Mouse (Mus musculus) embryonic facial prominence, embryonic 14.5 days (tissue): ENCODE measurements around the gene Astn1. TPM values are rescaled to one million over a fixed set of nuclear protein-coding genes. Genes with fewer than 3 reads are reported as not detected.

ENCODE experiments used
- ATAC-seq: fragments of 200-750 bp; cut with Nextera tagmentation; 2 replicates; pipeline ENCODE4 v1.8.0; 2017; ENCODE audit warnings: low read depth, moderate number of reproducible peaks, moderate TSS enrichment
- DNase-seq: peaks from one replicate; pipeline ENCODE4 v3.0.0-alpha.2; 2015; ENCODE audit warnings: low spot score
- H3K27ac ChIP-seq: fragments of 300-500 bp; sonication (generic); replicated peaks from 2 replicates; pipeline ENCODE4 v1.5.1; 2014; ENCODE audit warnings: low read depth, mild to moderate bottlenecking, low read length, moderate library complexity
- H3K27me3 ChIP-seq: fragments of 300-500 bp; sonication (generic); replicated peaks from 2 replicates; pipeline ENCODE4 v1.6.1; 2014; ENCODE audit warnings: low read length; ENCODE audit not compliant: control insufficient read depth, insufficient read depth
- H3K36me3 ChIP-seq: fragments of 300-500 bp; sonication (generic); 2 replicates; pipeline ENCODE4 v1.6.1; 2014; ENCODE audit warnings: low read length, mixed read lengths; ENCODE audit not compliant: control insufficient read depth, insufficient read depth
- H3K4me1 ChIP-seq: fragments of 300-500 bp; sonication (generic); 2 replicates; pipeline ENCODE4 v1.6.1; 2014; ENCODE audit warnings: antibody characterized with exemption, low read length; ENCODE audit not compliant: control insufficient read depth, insufficient read depth
- H3K4me2 ChIP-seq: fragments of 300-500 bp; sonication (generic); 2 replicates; pipeline ENCODE4 v1.6.1; 2014; ENCODE audit warnings: low read depth, mild to moderate bottlenecking, low read length, moderate library complexity, mixed read lengths
- H3K4me3 ChIP-seq: fragments of 300-500 bp; sonication (generic); 2 replicates; pipeline ENCODE4 v1.5.1; 2014; ENCODE audit warnings: low read depth, mild to moderate bottlenecking, low read length
- H3K9ac ChIP-seq: fragments of 300-500 bp; sonication (generic); 2 replicates; pipeline ENCODE4 v1.6.1; 2014; ENCODE audit warnings: low read depth, mild to moderate bottlenecking, low read length, moderate library complexity, mixed read lengths
- H3K9me3 ChIP-seq: fragments of 300-500 bp; sonication (generic); 2 replicates; pipeline ENCODE4 v1.6.1; 2016; ENCODE audit warnings: low read length; ENCODE audit not compliant: control insufficient read depth
- WGBS: fragments of 180-500 bp; shearing (Covaris S2); extraction: QIAGEN DNeasy Blood & Tissue Kit; methylation state at CpG from one replicate; pipeline ENCODE4 v1.1.7; 2014; 5-methylcytosine and 5-hydroxymethylcytosine counted together
- polyA plus RNA-seq: library from polyadenylated mRNA; unstranded; fragments of >200 nt; fragmentation: Nextera tagmentation; extraction: Ambion mirVana; gene quantifications from 2 replicates; pipeline ENCODE4 v1.2.1, GENCODE M21; 2014

Gene Astn1
- polyA plus RNA-seq, 1 experiment from 2014 or later: 3.5 TPM

DNA sequence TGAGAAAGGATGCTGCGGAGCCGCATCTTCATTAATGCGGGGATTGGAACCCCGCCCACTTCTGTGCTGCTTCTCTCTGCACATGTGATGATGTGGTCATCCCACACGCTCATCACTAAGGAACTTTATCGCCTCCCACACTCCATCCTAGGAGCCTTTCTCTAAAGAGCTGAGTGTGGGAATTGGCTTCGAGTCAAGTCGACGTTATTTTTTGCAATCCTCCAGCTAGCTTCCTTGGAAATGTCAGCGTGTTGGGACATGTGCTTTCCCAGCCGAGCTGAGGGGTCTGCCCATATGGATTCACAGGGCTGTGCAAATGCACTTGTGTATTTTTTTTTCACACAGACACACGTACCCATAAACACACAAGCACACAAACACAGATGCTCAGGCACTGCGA lies 151.5 kb downstream of the Astn1 start:
- peak; percentile 27 for DNase-seq
- Histone ChIP-seq H3K4me1 (no peaks in the 10 kb centered on the region), H3K4me3 (no peak overlapping the region), H3K27ac (no peak overlapping the region), H3K27me3 (no peaks in the 10 kb centered on the region), H3K4me2 (no peak overlapping the region), H3K9ac (no peak overlapping the region), H3K9me3 (no peaks in the 10 kb centered on the region), H3K36me3 (no peaks in the 10 kb centered on the region)
- 82% methylated on average over 13 of the region's 13 CpGs for WGBS
- no peak for ATAC-seq

DNA sequence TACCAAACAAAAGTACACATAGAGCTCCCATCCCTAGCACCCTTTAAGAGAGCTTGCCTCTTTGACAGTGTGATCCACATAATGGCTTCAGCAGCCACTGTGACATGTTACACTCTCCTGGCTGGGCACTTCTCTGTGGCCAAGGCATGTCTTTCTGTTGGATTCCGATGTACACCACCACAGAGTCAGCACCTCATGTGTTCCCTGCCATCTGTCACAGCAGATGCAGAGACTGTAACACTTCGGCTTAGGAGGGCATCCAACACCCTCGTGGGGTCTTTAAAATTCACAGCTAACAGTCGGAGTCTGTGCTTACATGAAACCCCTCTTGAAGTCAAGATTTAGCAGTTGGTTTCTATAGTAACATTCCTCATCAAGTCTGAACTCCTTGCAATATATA lies 154.5 kb downstream of the Astn1 start:
- 83% methylated on average over 4 of the region's 4 CpGs for WGBS
- H3K27ac ChIP-seq: no peak overlapping the region
- H3K4me3 ChIP-seq: no peak overlapping the region
- H3K9ac ChIP-seq: no peak overlapping the region
- ATAC-seq (no peak), DNase-seq (no peak)
- H3K4me2 ChIP-seq: no peak overlapping the region
- H3K4me1 ChIP-seq: no peaks in the 10 kb centered on the region
- H3K9me3 ChIP-seq: no peaks in the 10 kb centered on the region
- no peaks in the 10 kb centered on the region for H3K27me3 ChIP-seq
- H3K36me3 ChIP-seq: no peaks in the 10 kb centered on the region

DNA sequence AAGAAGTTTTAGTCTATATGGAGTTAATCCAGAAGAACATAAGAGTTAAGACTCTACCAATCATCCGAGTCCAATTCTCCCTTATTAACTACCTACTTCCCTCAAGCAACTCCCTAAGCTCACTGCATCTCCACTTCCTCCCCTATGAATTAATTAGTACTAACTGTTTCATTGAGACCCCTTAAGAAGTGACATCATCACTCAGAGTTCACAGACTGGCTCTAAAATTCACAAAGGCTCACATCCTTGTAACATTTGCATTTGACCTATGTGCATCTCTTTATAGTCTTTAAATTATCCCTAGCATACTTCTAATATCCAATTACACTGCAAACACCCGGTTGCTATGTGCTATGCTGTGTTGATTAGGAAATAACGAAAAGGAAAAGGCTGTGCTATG lies 174.1 kb downstream of the Astn1 start:
- WGBS: 49% methylated on average over 3 of the region's 3 CpGs
- 0 out of 2 replicates have a peak, but pooled peaks have one; percentile 30 for ATAC-seq
- Histone ChIP-seq H3K36me3 (no peaks in the 10 kb centered on the region), H3K27ac (no peak overlapping the region), H3K4me1 (no peaks in the 10 kb centered on the region), H3K4me3 (no peak overlapping the region), H3K9me3 (no peaks in the 10 kb centered on the region), H3K9ac (no peak overlapping the region), H3K27me3 (no peaks in the 10 kb centered on the region), H3K4me2 (no peak overlapping the region)
- no peak for DNase-seq

DNA sequence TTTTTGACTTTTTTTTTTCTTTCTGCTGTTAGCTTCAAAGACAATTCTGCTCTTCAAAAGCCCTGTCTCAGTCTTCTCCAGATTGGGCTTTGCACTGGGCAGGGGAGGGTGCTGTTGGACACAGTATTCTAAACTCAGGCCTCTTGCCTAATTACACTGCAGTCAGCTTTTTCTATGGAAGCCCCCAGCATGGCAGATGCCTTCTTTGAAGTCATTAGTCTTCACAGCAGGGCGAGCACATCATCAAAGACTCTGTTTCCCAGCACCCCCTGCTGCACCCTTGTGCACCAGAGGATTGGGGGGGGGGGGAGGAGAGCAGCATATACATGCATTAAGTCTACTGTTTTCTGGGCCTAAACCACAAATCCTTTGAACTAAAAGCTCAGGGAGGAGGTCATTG lies 174.8 kb downstream of the Astn1 start:
- Histone ChIP-seq H3K9ac (no peak overlapping the region), H3K4me1 (no peaks in the 10 kb centered on the region), H3K27ac (no peak overlapping the region), H3K4me3 (no peak overlapping the region), H3K27me3 (no peaks in the 10 kb centered on the region), H3K9me3 (no peaks in the 10 kb centered on the region), H3K4me2 (no peak overlapping the region), H3K36me3 (no peaks in the 10 kb centered on the region)
- 25% methylated on average over 1 of the region's 1 CpGs for WGBS
- ATAC-seq (no peak), DNase-seq (no peak)

DNA sequence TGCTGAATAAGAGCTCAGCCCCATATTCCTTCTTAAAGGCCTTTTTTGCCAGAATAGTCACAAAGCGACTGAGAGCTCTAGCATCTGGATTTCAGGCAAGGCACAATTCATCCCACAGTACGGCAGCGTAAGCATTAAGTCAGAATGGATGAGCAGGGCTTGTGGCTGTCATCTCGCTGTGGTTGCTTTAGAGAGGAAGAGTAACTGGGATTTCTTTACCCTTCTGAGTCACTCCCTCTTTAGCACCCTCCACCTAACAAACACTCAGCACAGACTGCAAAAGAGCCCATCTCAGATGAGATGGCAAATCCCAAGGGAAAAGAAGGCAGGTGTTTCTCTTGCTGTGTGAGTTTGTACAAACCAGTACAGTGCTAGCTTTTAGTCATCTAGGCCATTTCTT lies 183.0 kb downstream of the Astn1 start:
- Histone ChIP-seq H3K27me3 (no peaks in the 10 kb centered on the region), H3K9ac (no peak overlapping the region), H3K4me2 (no peak overlapping the region), H3K4me1 (0 out of 2 replicates have a peak, but pooled peaks cover 4% of the 10 kb centered on the region), H3K27ac (no peak overlapping the region), H3K36me3 (no peaks in the 10 kb centered on the region), H3K9me3 (no peaks in the 10 kb centered on the region), H3K4me3 (no peak overlapping the region)
- DNase-seq (no peak), ATAC-seq (peak; percentile 68; the same call in 1 of the 2 replicates)
- 80% methylated on average over 4 of the region's 4 CpGs for WGBS

DNA sequence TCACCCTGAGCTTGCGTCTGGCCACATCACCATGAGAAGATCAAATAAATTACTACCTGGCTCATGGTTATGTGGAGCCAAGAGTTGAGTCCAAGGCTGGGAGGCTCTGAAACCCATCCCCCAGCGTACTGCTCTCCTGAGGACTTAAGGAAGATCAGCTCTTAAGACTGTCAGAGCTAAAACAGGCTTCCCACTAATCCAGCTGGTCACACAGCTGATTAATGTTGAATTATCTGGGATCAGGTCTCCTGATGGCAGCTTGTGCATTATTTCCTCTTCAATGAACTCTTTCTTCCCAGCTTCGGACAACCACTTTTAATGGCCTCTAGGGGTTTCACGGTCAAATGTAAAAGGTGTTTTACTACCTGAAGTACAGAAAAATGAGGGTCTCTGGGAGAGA lies 184.4 kb downstream of the Astn1 start:
- no peak overlapping the region for H3K4me3 ChIP-seq
- no peaks in the 10 kb centered on the region for H3K9me3 ChIP-seq
- DNase-seq (peak; percentile 53), ATAC-seq (peak; percentile 79)
- no peak overlapping the region for H3K4me2 ChIP-seq
- H3K27me3 ChIP-seq: no peaks in the 10 kb centered on the region
- no peak overlapping the region for H3K27ac ChIP-seq
- H3K36me3 ChIP-seq: no peaks in the 10 kb centered on the region
- whole genome bisulfite sequencing: 53% methylated on average over 4 of the region's 4 CpGs
- H3K9ac ChIP-seq: no peak overlapping the region
- 0 out of 2 replicates have a peak, but pooled peaks cover 4% of the 10 kb centered on the region for H3K4me1 ChIP-seq

DNA sequence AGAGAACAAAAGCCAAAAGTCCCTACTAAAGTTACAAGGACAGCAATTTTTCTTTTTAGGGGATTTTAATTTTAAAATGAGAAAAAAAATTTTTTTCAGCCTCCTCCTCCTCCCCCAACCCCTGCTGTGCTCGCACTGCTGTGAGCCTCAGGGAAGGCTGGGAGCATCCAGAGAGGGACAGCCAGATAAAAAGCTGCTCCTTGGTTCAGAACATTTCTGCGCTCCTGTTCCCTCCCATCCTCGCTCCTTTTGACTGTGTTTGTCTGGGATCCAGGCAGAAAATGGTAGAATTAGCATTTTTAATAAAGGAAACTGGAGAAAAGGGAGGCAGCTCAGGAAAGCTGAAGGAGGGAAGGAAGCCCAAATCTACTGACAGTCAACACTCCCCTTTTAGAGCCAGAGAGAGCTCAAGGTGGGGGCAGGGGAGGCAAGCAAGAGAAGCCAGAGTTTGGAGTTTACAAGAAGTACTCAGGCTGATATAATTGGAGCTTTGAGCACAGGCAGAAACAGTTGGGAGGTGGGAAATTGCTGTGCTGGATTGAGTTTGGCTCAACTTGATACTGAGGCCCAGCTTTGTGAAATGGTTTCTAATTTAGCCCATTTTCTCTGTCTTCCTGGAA lies 185.6 kb downstream of the Astn1 start:
- H3K4me2 ChIP-seq: no peak overlapping the region
- no peak overlapping the region for H3K9ac ChIP-seq
- ATAC-seq (no peak), DNase-seq (peak; percentile 26)
- no peaks in the 10 kb centered on the region for H3K27me3 ChIP-seq
- H3K27ac ChIP-seq: no peak overlapping the region; the same call in 1 of the 2 replicates
- WGBS: 31% methylated on average over 3 of the region's 3 CpGs
- 0 out of 2 replicates have a peak, but pooled peaks cover 4% of the 10 kb centered on the region for H3K4me1 ChIP-seq
- no peaks in the 10 kb centered on the region for H3K36me3 ChIP-seq
- H3K9me3 ChIP-seq: no peaks in the 10 kb centered on the region
- no peak overlapping the region for H3K4me3 ChIP-seq

DNA sequence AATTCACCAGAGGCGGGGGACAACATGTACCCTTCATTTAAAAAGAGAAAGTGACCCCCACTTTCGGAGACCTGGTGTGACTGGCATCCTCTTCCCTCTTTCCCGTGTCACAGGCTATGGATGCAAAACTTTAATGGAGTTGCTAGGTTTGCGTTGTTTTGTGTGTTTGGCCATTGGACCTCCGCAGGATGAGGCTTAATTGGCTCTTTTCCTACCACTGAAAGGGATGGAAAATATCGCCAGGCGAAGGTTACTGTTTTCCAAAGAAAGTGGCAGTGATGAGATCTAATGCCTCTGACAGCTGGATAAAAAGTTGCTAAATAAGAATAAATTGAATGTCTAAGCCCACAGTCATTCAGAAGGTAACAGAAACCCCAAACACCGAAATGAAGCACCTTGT lies 186.2 kb downstream of the Astn1 start:
- 77% methylated on average over 8 of the region's 8 CpGs for WGBS
- Histone ChIP-seq H3K4me3 (no peak overlapping the region), H3K36me3 (no peaks in the 10 kb centered on the region), H3K4me2 (no peak overlapping the region), H3K9ac (no peak overlapping the region), H3K4me1 (0 out of 2 replicates have a peak, but pooled peaks cover 4% of the 10 kb centered on the region), H3K9me3 (no peaks in the 10 kb centered on the region), H3K27me3 (no peaks in the 10 kb centered on the region), H3K27ac (no peak overlapping the region)
- ATAC-seq (no peak), DNase-seq (no peak)

DNA sequence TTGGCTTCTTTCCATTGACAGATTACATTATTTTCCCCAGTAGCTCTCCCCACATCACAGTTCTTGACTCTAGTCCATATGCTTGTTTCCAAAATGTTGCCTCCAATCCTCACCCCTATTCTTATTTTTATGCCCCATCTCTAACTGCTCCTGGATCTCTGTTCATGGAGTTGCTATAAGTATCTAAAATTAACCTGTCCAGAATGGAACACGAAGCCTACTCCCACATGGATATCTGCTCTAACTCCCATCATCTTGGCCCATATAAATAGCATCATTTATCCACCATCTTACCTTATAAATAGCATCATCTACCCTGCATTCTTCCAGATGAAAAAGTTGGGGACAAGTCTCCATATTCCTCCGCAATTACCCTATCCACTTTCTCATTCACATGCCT lies 187.5 kb downstream of the Astn1 start:
- H3K27ac ChIP-seq: no peak overlapping the region
- H3K36me3 ChIP-seq: no peaks in the 10 kb centered on the region
- 90% methylated on average over 2 of the region's 2 CpGs for WGBS
- no peak for ATAC-seq
- H3K9me3 ChIP-seq: no peaks in the 10 kb centered on the region
- no peak overlapping the region for H3K4me2 ChIP-seq
- DNase-seq: no peak
- H3K9ac ChIP-seq: no peak overlapping the region
- no peaks in the 10 kb centered on the region for H3K27me3 ChIP-seq
- 0 out of 2 replicates have a peak, but pooled peaks cover 8% of the 10 kb centered on the region for H3K4me1 ChIP-seq
- H3K4me3 ChIP-seq: no peak overlapping the region
